Mouse (Mus musculus): ENCODE measurements around the gene Adgrv1. TPM values are rescaled to one million over a fixed set of nuclear protein-coding genes. Genes with fewer than 3 reads are reported as not detected.

Adgrv1 gene
- polyA plus RNA-seq, 1 experiment from 2014 or later = 2.8 TPM

GRCm38 (mm10) chr13:81425111-81425510 is 207.8 kb downstream of the Adgrv1 start:
- Histone ChIP-seq H3K4me1 (ENCODE audit: control insufficient read depth, insufficient read depth, low read length) (no peaks in the 10 kb centered on the region), H3K4me3 (ENCODE audit: low read depth, low read length) (no peak overlapping the region), H3K9ac (replicated peaks; ENCODE audit: low read depth, low read length) (no peak overlapping the region), H3K9me3 (ENCODE audit: control insufficient read depth, low read depth, low read length) (no peaks in the 10 kb centered on the region), H3K27ac (ENCODE audit: low read length) (no peak overlapping the region), H3K36me3 (ENCODE audit: control insufficient read depth, insufficient read depth, low read length) (no peaks in the 10 kb centered on the region), H3K27me3 (ENCODE audit: control insufficient read depth, insufficient read depth, low read length) (no peaks in the 10 kb centered on the region), H3K4me2 (replicated peaks; ENCODE audit: low read depth, low read length) (no peak overlapping the region)
- no peak for ATAC-seq (ENCODE audit: insufficient number of reproducible peaks, insufficient read depth, low FRiP score, low read depth)
- 46% methylated on average over 6 of the region's 6 CpGs for WGBS

- H3K27ac ChIP-seq (ENCODE audit: low read length) = no peak overlapping the region
- H3K4me1 ChIP-seq (ENCODE audit: control insufficient read depth, insufficient read depth, low read length) = no peaks in the 10 kb centered on the region
- no peaks in the 10 kb centered on the region for H3K27me3 ChIP-seq (ENCODE audit: control insufficient read depth, insufficient read depth, low read length)
- no peaks in the 10 kb centered on the region for H3K9me3 ChIP-seq (ENCODE audit: control insufficient read depth, low read depth, low read length)
- H3K4me2 ChIP-seq (replicated peaks; ENCODE audit: low read depth, low read length) = no peak overlapping the region
- no peak overlapping the region for H3K4me3 ChIP-seq (ENCODE audit: low read depth, low read length)
- ATAC-seq (ENCODE audit: insufficient number of reproducible peaks, insufficient read depth, low FRiP score, low read depth) = no peak
- H3K9ac ChIP-seq (replicated peaks; ENCODE audit: low read depth, low read length) = no peak overlapping the region
- no peaks in the 10 kb centered on the region for H3K36me3 ChIP-seq (ENCODE audit: control insufficient read depth, insufficient read depth, low read length)
- WGBS = 67% methylated on average over 4 of the region's 4 CpGs
These were observed 209.0 kb downstream of the Adgrv1 start for GRCm38 (mm10) chr13:81424002-81424401.

GRCm38 (mm10) chr13:81407881-81408460 is 225.0 kb downstream of the Adgrv1 start:
- H3K4me3 ChIP-seq (ENCODE audit: low read depth, low read length) = no peak overlapping the region
- no peaks in the 10 kb centered on the region for H3K36me3 ChIP-seq (ENCODE audit: control insufficient read depth, insufficient read depth, low read length)
- H3K27me3 ChIP-seq (ENCODE audit: control insufficient read depth, insufficient read depth, low read length) = no peaks in the 10 kb centered on the region
- H3K9me3 ChIP-seq (ENCODE audit: control insufficient read depth, low read depth, low read length) = no peaks in the 10 kb centered on the region
- no peaks in the 10 kb centered on the region for H3K4me1 ChIP-seq (ENCODE audit: control insufficient read depth, insufficient read depth, low read length)
- no peak overlapping the region for H3K9ac ChIP-seq (replicated peaks; ENCODE audit: low read depth, low read length)
- H3K4me2 ChIP-seq (replicated peaks; ENCODE audit: low read depth, low read length) = no peak overlapping the region
- ATAC-seq (ENCODE audit: insufficient number of reproducible peaks, insufficient read depth, low FRiP score, low read depth) = no peak
- WGBS = 74% methylated on average over 1 of the region's 1 CpGs
- H3K27ac ChIP-seq (ENCODE audit: low read length) = no peak overlapping the region

GRCm38 (mm10) chr13:81402826-81403225 is 230.1 kb downstream of the Adgrv1 start:
- H3K4me2 ChIP-seq (replicated peaks; ENCODE audit: low read depth, low read length) = no peak overlapping the region
- no peaks in the 10 kb centered on the region for H3K36me3 ChIP-seq (ENCODE audit: control insufficient read depth, insufficient read depth, low read length)
- H3K4me3 ChIP-seq (ENCODE audit: low read depth, low read length) = no peak overlapping the region
- H3K9ac ChIP-seq (replicated peaks; ENCODE audit: low read depth, low read length) = no peak overlapping the region
- H3K27ac ChIP-seq (ENCODE audit: low read length) = no peak overlapping the region
- no peaks in the 10 kb centered on the region for H3K9me3 ChIP-seq (ENCODE audit: control insufficient read depth, low read depth, low read length)
- no peaks in the 10 kb centered on the region for H3K27me3 ChIP-seq (ENCODE audit: control insufficient read depth, insufficient read depth, low read length)
- ATAC-seq (ENCODE audit: insufficient number of reproducible peaks, insufficient read depth, low FRiP score, low read depth) = no peak
- no peaks in the 10 kb centered on the region for H3K4me1 ChIP-seq (ENCODE audit: control insufficient read depth, insufficient read depth, low read length)
- 90% methylated on average over 3 of the region's 3 CpGs for WGBS

GRCm38 (mm10) chr13:81402191-81402590 is 230.8 kb downstream of the Adgrv1 start:
- 77% methylated on average over 2 of the region's 2 CpGs for WGBS
- Histone ChIP-seq H3K27ac (ENCODE audit: low read length) (no peak overlapping the region), H3K9ac (replicated peaks; ENCODE audit: low read depth, low read length) (no peak overlapping the region), H3K4me3 (ENCODE audit: low read depth, low read length) (no peak overlapping the region), H3K9me3 (ENCODE audit: control insufficient read depth, low read depth, low read length) (no peaks in the 10 kb centered on the region), H3K27me3 (ENCODE audit: control insufficient read depth, insufficient read depth, low read length) (no peaks in the 10 kb centered on the region), H3K4me1 (ENCODE audit: control insufficient read depth, insufficient read depth, low read length) (no peaks in the 10 kb centered on the region), H3K4me2 (replicated peaks; ENCODE audit: low read depth, low read length) (no peak overlapping the region), H3K36me3 (ENCODE audit: control insufficient read depth, insufficient read depth, low read length) (no peaks in the 10 kb centered on the region)
- no peak for ATAC-seq (ENCODE audit: insufficient number of reproducible peaks, insufficient read depth, low FRiP score, low read depth)

GRCm38 (mm10) chr13:81401742-81402141 is 231.2 kb downstream of the Adgrv1 start:
- H3K27me3 ChIP-seq (ENCODE audit: control insufficient read depth, insufficient read depth, low read length) = no peaks in the 10 kb centered on the region
- no peak for ATAC-seq (ENCODE audit: insufficient number of reproducible peaks, insufficient read depth, low FRiP score, low read depth)
- no peak overlapping the region for H3K27ac ChIP-seq (ENCODE audit: low read length)
- no peaks in the 10 kb centered on the region for H3K4me1 ChIP-seq (ENCODE audit: control insufficient read depth, insufficient read depth, low read length)
- no peaks in the 10 kb centered on the region for H3K36me3 ChIP-seq (ENCODE audit: control insufficient read depth, insufficient read depth, low read length)
- H3K9ac ChIP-seq (replicated peaks; ENCODE audit: low read depth, low read length) = no peak overlapping the region
- WGBS = 85% methylated on average over 1 of the region's 1 CpGs
- no peak overlapping the region for H3K4me2 ChIP-seq (replicated peaks; ENCODE audit: low read depth, low read length)
- no peak overlapping the region for H3K4me3 ChIP-seq (ENCODE audit: low read depth, low read length)
- H3K9me3 ChIP-seq (ENCODE audit: control insufficient read depth, low read depth, low read length) = no peaks in the 10 kb centered on the region

- WGBS = 66% methylated on average over 4 of the region's 4 CpGs
- Histone ChIP-seq H3K36me3 (ENCODE audit: control insufficient read depth, insufficient read depth, low read length) (no peaks in the 10 kb centered on the region), H3K27ac (ENCODE audit: low read length) (no peak overlapping the region), H3K4me2 (replicated peaks; ENCODE audit: low read depth, low read length) (no peak overlapping the region), H3K4me1 (ENCODE audit: control insufficient read depth, insufficient read depth, low read length) (no peaks in the 10 kb centered on the region), H3K27me3 (ENCODE audit: control insufficient read depth, insufficient read depth, low read length) (no peaks in the 10 kb centered on the region), H3K4me3 (ENCODE audit: low read depth, low read length) (no peak overlapping the region), H3K9me3 (ENCODE audit: control insufficient read depth, low read depth, low read length) (no peaks in the 10 kb centered on the region), H3K9ac (replicated peaks; ENCODE audit: low read depth, low read length) (no peak overlapping the region)
- 0 out of 2 replicates have a peak, but pooled peaks have one; percentile 28 for ATAC-seq (ENCODE audit: insufficient number of reproducible peaks, insufficient read depth, low FRiP score, low read depth)
These were observed 247.2 kb downstream of the Adgrv1 start for GRCm38 (mm10) chr13:81385597-81386362.

DNA sequence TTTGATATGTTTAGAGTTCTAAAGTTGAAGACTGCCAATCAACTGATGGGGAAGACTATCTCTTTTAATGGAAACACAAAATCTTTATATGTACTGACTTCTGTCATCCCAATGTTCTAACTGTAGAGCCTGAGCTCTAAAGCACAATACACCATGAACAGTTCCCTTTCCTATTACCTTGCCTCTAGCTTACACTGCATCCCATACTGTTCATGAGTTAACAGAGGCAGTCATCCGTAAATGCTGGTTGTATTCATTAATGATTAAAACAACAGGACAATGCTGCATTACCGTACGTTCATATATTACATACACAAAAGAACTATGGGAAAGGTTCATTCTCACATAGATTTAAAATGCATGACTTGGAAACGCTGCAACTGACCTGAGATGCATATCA is 251.1 kb downstream of the Adgrv1 start:
- Histone ChIP-seq H3K9ac (replicated peaks; ENCODE audit: low read depth, low read length) (no peak overlapping the region), H3K4me1 (ENCODE audit: control insufficient read depth, insufficient read depth, low read length) (no peaks in the 10 kb centered on the region), H3K27ac (ENCODE audit: low read length) (no peak overlapping the region), H3K4me2 (replicated peaks; ENCODE audit: low read depth, low read length) (no peak overlapping the region), H3K27me3 (ENCODE audit: control insufficient read depth, insufficient read depth, low read length) (no peaks in the 10 kb centered on the region), H3K9me3 (ENCODE audit: control insufficient read depth, low read depth, low read length) (no peaks in the 10 kb centered on the region), H3K4me3 (ENCODE audit: low read depth, low read length) (no peak overlapping the region), H3K36me3 (ENCODE audit: control insufficient read depth, insufficient read depth, low read length) (no peaks in the 10 kb centered on the region)
- ATAC-seq (ENCODE audit: insufficient number of reproducible peaks, insufficient read depth, low FRiP score, low read depth) = no peak
- WGBS = 91% methylated on average over 4 of the region's 4 CpGs

All from stomach, embryonic 14.5 days (tissue).